Mouse (Mus musculus): ENCODE results near the gene Thnsl2. TPM values are rescaled to one million over a fixed set of nuclear protein-coding genes. Genes with fewer than 3 reads are reported as not detected.

The Thnsl2 gene
- polyA plus RNA-seq (2014; fragmentation: Nextera tagmentation; extraction: Ambion mirVana): 5.6 and 5.7 TPM in 2 replicates

GRCm38 (mm10) chr6:71143894-71144455, at the start of gene Thnsl2:
Gene Thnsl2, minus strand, starts transcription at chr6:71144439.
- peak within 1 kb of the TSS; percentile 53 for H3K9ac ChIP-seq (replicated peaks; ENCODE audit: low read depth, low read length)
- no peaks in the 10 kb centered on the region for H3K9me3 ChIP-seq (ENCODE audit: control insufficient read depth, low read depth, low read length)
- peak within 1 kb of the TSS; percentile 82 for H3K4me2 ChIP-seq (replicated peaks; ENCODE audit: low read depth, low read length)
- ATAC-seq (ENCODE audit: insufficient number of reproducible peaks, insufficient read depth, low FRiP score, low read depth): peak; percentile 87
- H3K27ac ChIP-seq (ENCODE audit: low read length): peak within 1 kb of the TSS; percentile 45
- H3K27me3 ChIP-seq (ENCODE audit: control insufficient read depth, insufficient read depth, low read length): no peaks in the 10 kb centered on the region
- no peaks in the 10 kb centered on the region for H3K36me3 ChIP-seq (ENCODE audit: control insufficient read depth, insufficient read depth, low read length)
- H3K4me1 ChIP-seq (ENCODE audit: control insufficient read depth, insufficient read depth, low read length): no peaks in the 10 kb centered on the region
- H3K4me3 ChIP-seq (ENCODE audit: low read depth, low read length): peak within 1 kb of the TSS; percentile 61
- WGBS: under 1% methylated on average over 32 of the region's 32 CpGs

GRCm38 (mm10) chr6:71193151-71193740, 49.0 kb upstream of the Thnsl2 start:
- no peak overlapping the region for H3K27ac ChIP-seq (ENCODE audit: low read length)
- H3K9me3 ChIP-seq (ENCODE audit: control insufficient read depth, low read depth, low read length): no peaks in the 10 kb centered on the region
- H3K4me2 ChIP-seq (replicated peaks; ENCODE audit: low read depth, low read length): no peak overlapping the region
- H3K4me1 ChIP-seq (ENCODE audit: control insufficient read depth, insufficient read depth, low read length): no peaks in the 10 kb centered on the region
- no peak overlapping the region for H3K4me3 ChIP-seq (ENCODE audit: low read depth, low read length)
- no peak overlapping the region for H3K9ac ChIP-seq (replicated peaks; ENCODE audit: low read depth, low read length)
- WGBS: 81% methylated on average over 6 of the region's 6 CpGs
- H3K27me3 ChIP-seq (ENCODE audit: control insufficient read depth, insufficient read depth, low read length): no peaks in the 10 kb centered on the region
- ATAC-seq (ENCODE audit: insufficient number of reproducible peaks, insufficient read depth, low FRiP score, low read depth): no peak
- H3K36me3 ChIP-seq (ENCODE audit: control insufficient read depth, insufficient read depth, low read length): no peaks in the 10 kb centered on the region

- H3K36me3 ChIP-seq (ENCODE audit: control insufficient read depth, insufficient read depth, low read length): no peaks in the 10 kb centered on the region
- no peak overlapping the region for H3K9ac ChIP-seq (replicated peaks; ENCODE audit: low read depth, low read length)
- no peak for ATAC-seq (ENCODE audit: insufficient number of reproducible peaks, insufficient read depth, low FRiP score, low read depth)
- no peak overlapping the region for H3K4me3 ChIP-seq (ENCODE audit: low read depth, low read length)
- H3K27ac ChIP-seq (ENCODE audit: low read length): no peak overlapping the region
- H3K4me1 ChIP-seq (ENCODE audit: control insufficient read depth, insufficient read depth, low read length): no peaks in the 10 kb centered on the region
- WGBS: 80% methylated on average over 2 of the region's 2 CpGs
- no peak overlapping the region for H3K4me2 ChIP-seq (replicated peaks; ENCODE audit: low read depth, low read length)
- no peaks in the 10 kb centered on the region for H3K9me3 ChIP-seq (ENCODE audit: control insufficient read depth, low read depth, low read length)
- H3K27me3 ChIP-seq (ENCODE audit: control insufficient read depth, insufficient read depth, low read length): no peaks in the 10 kb centered on the region
Observed at GRCm38 (mm10) chr6:71190501-71190900, 46.3 kb upstream of the Thnsl2 start.

GRCm38 (mm10) chr6:71189578-71189977, 45.3 kb upstream of the Thnsl2 start:
- Histone ChIP-seq H3K27ac (ENCODE audit: low read length) (no peak overlapping the region), H3K4me1 (ENCODE audit: control insufficient read depth, insufficient read depth, low read length) (no peaks in the 10 kb centered on the region), H3K4me2 (replicated peaks; ENCODE audit: low read depth, low read length) (no peak overlapping the region), H3K4me3 (ENCODE audit: low read depth, low read length) (no peak overlapping the region), H3K9ac (replicated peaks; ENCODE audit: low read depth, low read length) (no peak overlapping the region), H3K36me3 (ENCODE audit: control insufficient read depth, insufficient read depth, low read length) (no peaks in the 10 kb centered on the region), H3K27me3 (ENCODE audit: control insufficient read depth, insufficient read depth, low read length) (no peaks in the 10 kb centered on the region), H3K9me3 (ENCODE audit: control insufficient read depth, low read depth, low read length) (no peaks in the 10 kb centered on the region)
- 26% methylated on average over 1 of the region's 1 CpGs for WGBS
- ATAC-seq (ENCODE audit: insufficient number of reproducible peaks, insufficient read depth, low FRiP score, low read depth): no peak

GRCm38 (mm10) chr6:71184941-71185604, 40.8 kb upstream of the Thnsl2 start:
- WGBS: 73% methylated on average over 7 of the region's 7 CpGs
- Histone ChIP-seq H3K4me2 (replicated peaks; ENCODE audit: low read depth, low read length) (no peak overlapping the region), H3K27ac (ENCODE audit: low read length) (no peak overlapping the region), H3K36me3 (ENCODE audit: control insufficient read depth, insufficient read depth, low read length) (no peaks in the 10 kb centered on the region), H3K4me1 (ENCODE audit: control insufficient read depth, insufficient read depth, low read length) (no peaks in the 10 kb centered on the region), H3K4me3 (ENCODE audit: low read depth, low read length) (no peak overlapping the region), H3K9me3 (ENCODE audit: control insufficient read depth, low read depth, low read length) (no peaks in the 10 kb centered on the region), H3K9ac (replicated peaks; ENCODE audit: low read depth, low read length) (no peak overlapping the region), H3K27me3 (ENCODE audit: control insufficient read depth, insufficient read depth, low read length) (no peaks in the 10 kb centered on the region)
- no peak for ATAC-seq (ENCODE audit: insufficient number of reproducible peaks, insufficient read depth, low FRiP score, low read depth)

GRCm38 (mm10) chr6:71180596-71180995, 36.4 kb upstream of the Thnsl2 start:
- 92% methylated on average over 1 of the region's 1 CpGs for WGBS
- Histone ChIP-seq H3K27me3 (ENCODE audit: control insufficient read depth, insufficient read depth, low read length) (no peaks in the 10 kb centered on the region), H3K4me3 (ENCODE audit: low read depth, low read length) (no peak overlapping the region), H3K4me2 (replicated peaks; ENCODE audit: low read depth, low read length) (no peak overlapping the region), H3K9ac (replicated peaks; ENCODE audit: low read depth, low read length) (no peak overlapping the region), H3K4me1 (ENCODE audit: control insufficient read depth, insufficient read depth, low read length) (no peaks in the 10 kb centered on the region), H3K36me3 (ENCODE audit: control insufficient read depth, insufficient read depth, low read length) (no peaks in the 10 kb centered on the region), H3K27ac (ENCODE audit: low read length) (no peak overlapping the region), H3K9me3 (ENCODE audit: control insufficient read depth, low read depth, low read length) (no peaks in the 10 kb centered on the region)
- ATAC-seq (ENCODE audit: insufficient number of reproducible peaks, insufficient read depth, low FRiP score, low read depth): no peak

GRCm38 (mm10) chr6:71172812-71173580, 28.8 kb upstream of the Thnsl2 start:
- no peak overlapping the region for H3K4me3 ChIP-seq (ENCODE audit: low read depth, low read length)
- no peak overlapping the region for H3K27ac ChIP-seq (ENCODE audit: low read length)
- ATAC-seq (ENCODE audit: insufficient number of reproducible peaks, insufficient read depth, low FRiP score, low read depth): no peak
- no peaks in the 10 kb centered on the region for H3K27me3 ChIP-seq (ENCODE audit: control insufficient read depth, insufficient read depth, low read length)
- no peaks in the 10 kb centered on the region for H3K4me1 ChIP-seq (ENCODE audit: control insufficient read depth, insufficient read depth, low read length)
- H3K4me2 ChIP-seq (replicated peaks; ENCODE audit: low read depth, low read length): no peak overlapping the region
- H3K36me3 ChIP-seq (ENCODE audit: control insufficient read depth, insufficient read depth, low read length): no peaks in the 10 kb centered on the region
- 81% methylated on average over 10 of the region's 10 CpGs for WGBS
- no peak overlapping the region for H3K9ac ChIP-seq (replicated peaks; ENCODE audit: low read depth, low read length)
- H3K9me3 ChIP-seq (ENCODE audit: control insufficient read depth, low read depth, low read length): no peaks in the 10 kb centered on the region

GRCm38 (mm10) chr6:71166551-71167169, 22.4 kb upstream of the Thnsl2 start:
- H3K9ac ChIP-seq (replicated peaks; ENCODE audit: low read depth, low read length): no peak overlapping the region
- H3K27ac ChIP-seq (ENCODE audit: low read length): no peak overlapping the region
- no peaks in the 10 kb centered on the region for H3K27me3 ChIP-seq (ENCODE audit: control insufficient read depth, insufficient read depth, low read length)
- no peak for ATAC-seq (ENCODE audit: insufficient number of reproducible peaks, insufficient read depth, low FRiP score, low read depth)
- no peaks in the 10 kb centered on the region for H3K36me3 ChIP-seq (ENCODE audit: control insufficient read depth, insufficient read depth, low read length)
- H3K4me2 ChIP-seq (replicated peaks; ENCODE audit: low read depth, low read length): no peak overlapping the region
- no peak overlapping the region for H3K4me3 ChIP-seq (ENCODE audit: low read depth, low read length)
- WGBS: 30% methylated on average over 6 of the region's 6 CpGs
- no peaks in the 10 kb centered on the region for H3K4me1 ChIP-seq (ENCODE audit: control insufficient read depth, insufficient read depth, low read length)
- no peaks in the 10 kb centered on the region for H3K9me3 ChIP-seq (ENCODE audit: control insufficient read depth, low read depth, low read length)

All from stomach, embryonic 14.5 days (tissue).